Mouse (Mus musculus) G1E (cell line): Measurements from ENCODE around the gene Dbn1.

Source experiments
- CTCF ChIP-seq: IDR thresholded peaks from 2 replicates; pipeline ENCODE4 v1.5.1; 2012; ENCODE audit warnings: low read depth, low read length, inconsistent platforms, mixed read lengths
- GATA1 ChIP-seq: IDR thresholded peaks from 2 replicates; pipeline ENCODE4 v1.6.1; 2012; ENCODE audit warnings: borderline replicate concordance, low read length, inconsistent platforms, mixed read lengths
- GATA2 ChIP-seq: IDR thresholded peaks from 2 replicates; pipeline ENCODE4 v1.6.1; 2012; ENCODE audit warnings: low read depth, low read length, inconsistent platforms, borderline replicate concordance
- POLR2AphosphoS5 ChIP-seq: IDR thresholded peaks from 2 replicates; pipeline ENCODE4 v1.6.1; 2012; ENCODE audit warnings: low read depth, low read length, inconsistent platforms; ENCODE audit not compliant: insufficient replicate concordance
- TAL1 ChIP-seq: conservative IDR thresholded peaks from 2 replicates; pipeline ENCODE4 v1.6.1; 2012; ENCODE audit warnings: low read depth, low read length, inconsistent platforms, mixed read lengths

GRCm38 (mm10) chr13:55519606-55520005, 31.7 kb upstream of the Dbn1 start:
- no peak for TF ChIP-seq GATA1
- TF ChIP-seq CTCF: no peak
- no peak for TF ChIP-seq TAL1
- no peak for TF ChIP-seq POLR2AphosphoS5
- no peak for TF ChIP-seq GATA2
